Mouse (Mus musculus): ENCODE measurements around the gene Ucp1.
"Not testable (repeated sequence)": the region's sequence is repeated elsewhere in the genome, so short reads cannot be mapped to it uniquely, and the experiment has no call there.

The Ucp1 gene

DNA sequence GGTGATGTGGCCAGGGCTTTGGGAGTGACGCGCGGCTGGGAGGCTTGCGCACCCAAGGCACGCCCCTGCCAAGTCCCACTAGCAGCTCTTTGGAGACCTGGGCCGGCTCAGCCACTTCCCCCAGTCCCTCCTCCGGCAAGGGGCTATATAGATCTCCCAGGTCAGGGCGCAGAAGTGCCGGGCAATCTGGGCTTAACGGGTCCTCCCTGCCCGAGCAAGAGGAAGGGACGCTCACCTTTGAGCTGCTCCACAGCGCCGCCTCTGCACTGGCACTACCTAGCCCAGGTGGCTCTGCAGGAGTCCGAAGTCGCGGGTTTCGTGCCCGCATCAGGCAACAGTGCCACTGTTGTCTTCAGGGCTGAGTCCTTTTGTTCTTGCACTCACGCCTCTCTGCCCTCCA is at the start of gene Ucp1:
Gene Ucp1 (plus strand): TSS at position 177 of the 400 bp plus-strand sequence.
- DNase-seq (ENCODE audit: low spot score) = peak; percentile 30

DNA sequence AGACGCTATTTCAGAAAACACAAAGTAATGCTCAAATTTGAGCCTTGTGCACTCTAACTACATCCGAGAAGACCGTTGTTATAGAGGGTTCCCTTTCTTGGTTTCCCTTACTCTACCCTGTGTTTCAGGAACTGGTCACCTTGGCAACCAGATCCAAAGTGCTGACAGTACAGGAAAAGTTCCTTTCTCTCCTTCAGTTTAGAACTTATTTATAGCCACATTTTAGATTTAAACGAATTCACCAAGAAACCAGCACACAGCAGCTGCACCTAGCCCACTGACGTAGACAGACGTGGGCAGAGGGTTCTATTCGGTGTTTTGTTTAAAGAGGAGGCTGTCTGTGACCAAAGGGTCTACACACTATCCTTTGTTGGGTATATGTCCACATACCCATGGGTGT is 46.0 kb upstream of the Ucp1 start:
- no peak for DNase-seq (ENCODE audit: low spot score)

DNA sequence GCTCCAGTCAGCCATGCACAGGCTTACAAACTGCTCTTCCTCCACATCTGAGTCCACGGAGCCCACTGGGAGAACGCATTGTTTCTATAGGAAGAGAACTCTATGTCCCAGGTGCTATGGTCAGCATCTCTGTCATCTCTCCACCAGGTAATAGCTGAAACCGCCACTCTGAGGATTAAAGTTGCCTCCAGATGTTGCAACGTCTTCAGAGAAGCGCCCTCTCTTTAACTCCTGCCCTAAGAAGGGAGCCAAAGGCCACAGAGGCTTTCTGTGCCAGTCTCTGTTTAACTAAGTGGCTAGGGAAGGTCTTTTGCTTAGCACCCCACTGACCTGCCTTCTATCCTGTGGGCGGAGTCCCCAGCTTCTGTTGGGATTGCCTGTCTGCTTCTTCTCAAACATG is 39.3 kb upstream of the Ucp1 start:
- no peak for DNase-seq (ENCODE audit: low spot score)

DNA sequence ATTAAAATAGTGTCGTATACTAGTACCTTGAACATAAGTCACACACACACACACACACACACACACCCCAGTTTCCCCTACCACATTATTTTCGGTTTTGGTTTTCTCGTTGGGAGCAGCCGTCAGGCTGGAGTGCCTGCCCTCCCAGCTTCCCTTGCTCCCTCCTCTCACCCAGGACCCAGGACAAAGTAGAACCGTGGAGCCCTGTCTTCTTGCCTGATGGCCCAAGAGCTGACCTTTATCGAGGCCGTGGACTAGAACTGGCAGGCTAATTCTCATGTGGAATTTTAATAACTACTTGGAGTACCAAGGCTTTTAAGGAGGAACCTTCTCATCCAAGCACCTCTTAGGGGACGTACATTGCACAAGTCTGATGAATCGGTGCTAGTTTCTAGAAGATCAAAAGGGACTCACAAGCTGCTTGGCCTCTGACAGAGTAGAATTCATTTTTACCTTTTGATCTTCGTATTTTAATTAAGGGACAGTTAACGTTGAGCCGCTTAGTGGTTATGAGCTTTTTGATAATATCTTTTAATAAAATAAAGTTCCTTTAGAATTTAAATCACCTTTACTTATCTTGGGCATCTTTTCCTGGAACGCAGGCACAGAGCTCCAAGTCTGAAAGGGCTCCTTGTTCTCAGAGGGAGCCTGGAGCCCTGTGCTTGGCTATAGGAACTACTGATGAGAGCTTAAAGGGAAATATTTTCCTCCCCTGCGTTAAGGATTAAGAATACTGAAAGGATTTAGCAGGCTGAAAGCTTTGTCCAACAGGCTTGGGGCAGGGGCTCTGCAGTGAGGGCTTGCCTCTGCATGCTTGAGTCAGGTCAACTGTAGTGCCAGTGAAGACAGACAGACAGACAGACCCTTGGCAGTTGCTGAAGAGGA is 38.5 kb upstream of the Ucp1 start:
- DNase-seq (ENCODE audit: low spot score) = no peak

DNA sequence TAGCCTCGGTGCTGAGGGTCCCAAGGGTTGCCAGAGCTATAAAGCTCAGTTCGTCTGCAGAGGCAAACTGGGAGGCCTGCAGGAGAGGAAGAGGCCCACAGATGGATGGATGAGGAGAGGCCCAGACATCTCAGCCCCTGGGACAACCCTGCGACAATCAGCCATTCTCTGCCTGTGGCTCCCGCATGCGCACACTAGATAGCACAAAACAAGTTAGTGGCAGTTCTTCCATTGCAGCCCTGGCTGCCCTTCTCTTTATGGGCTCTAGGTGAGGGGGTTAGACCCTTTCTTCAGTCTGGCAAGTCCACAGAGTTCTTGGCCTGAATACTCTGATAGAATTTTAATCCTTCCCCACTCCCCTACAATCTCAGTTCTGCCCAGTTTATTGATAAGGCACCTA is 37.4 kb upstream of the Ucp1 start:
- no peak for DNase-seq (ENCODE audit: low spot score)

DNA sequence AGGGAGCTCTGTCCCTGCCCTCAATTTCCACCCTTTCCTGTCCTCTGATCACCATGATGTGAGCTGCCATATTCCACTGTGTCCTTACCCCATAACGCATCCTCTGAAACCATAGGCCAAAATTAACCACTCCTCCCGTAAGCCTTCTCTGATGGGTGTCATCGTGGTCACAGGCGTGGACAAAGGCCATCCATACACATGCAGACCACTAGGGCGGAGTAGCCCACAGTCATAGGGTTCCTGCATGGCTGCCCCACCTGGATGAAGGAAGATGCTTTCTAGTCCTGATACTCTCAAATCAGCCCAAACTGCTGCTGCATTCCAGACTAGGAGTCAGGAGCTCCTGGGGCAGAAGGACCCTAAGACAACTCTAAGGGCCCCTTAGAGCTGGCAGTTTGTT is 32.5 kb upstream of the Ucp1 start:
- DNase-seq (ENCODE audit: low spot score) = no peak

DNA sequence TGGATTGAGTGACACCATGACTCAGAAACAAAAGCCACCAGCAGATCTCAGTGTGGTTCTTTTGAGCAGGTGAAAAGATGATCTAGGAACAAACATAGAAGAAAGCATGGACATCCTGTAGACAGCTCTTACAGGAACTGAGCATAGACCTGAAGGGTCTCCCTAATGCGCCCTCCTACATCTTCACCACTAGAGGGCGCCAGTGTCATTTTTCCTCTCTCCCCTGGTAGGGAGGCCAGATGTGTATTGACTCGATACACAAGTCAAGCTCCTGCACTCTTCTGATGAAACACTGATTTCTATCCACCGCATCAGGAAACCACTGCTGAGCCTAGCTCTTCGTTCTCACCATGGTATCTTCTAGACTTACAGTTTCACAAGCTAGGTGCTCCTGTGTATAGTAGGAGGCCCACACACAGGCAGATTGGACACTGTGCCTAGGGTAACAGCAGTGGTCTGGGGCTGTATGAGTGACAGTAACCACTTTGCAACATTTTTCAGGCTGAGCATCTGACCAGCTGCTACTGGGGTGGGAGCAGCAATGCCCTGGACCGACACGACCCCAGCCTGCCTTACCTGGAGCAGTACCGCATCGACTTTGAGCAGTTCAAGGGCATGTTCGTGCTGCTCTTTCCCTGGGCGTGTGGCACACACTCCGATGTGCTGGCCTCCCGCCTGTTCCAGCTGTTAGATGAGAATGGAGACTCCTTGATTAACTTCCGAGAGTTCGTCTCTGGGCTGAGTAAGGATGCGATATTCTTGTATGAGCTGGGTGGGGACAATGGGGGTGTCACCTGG is 29.5 kb upstream of the Ucp1 start:
- DNase-seq (ENCODE audit: low spot score) = peak; percentile 84

DNA sequence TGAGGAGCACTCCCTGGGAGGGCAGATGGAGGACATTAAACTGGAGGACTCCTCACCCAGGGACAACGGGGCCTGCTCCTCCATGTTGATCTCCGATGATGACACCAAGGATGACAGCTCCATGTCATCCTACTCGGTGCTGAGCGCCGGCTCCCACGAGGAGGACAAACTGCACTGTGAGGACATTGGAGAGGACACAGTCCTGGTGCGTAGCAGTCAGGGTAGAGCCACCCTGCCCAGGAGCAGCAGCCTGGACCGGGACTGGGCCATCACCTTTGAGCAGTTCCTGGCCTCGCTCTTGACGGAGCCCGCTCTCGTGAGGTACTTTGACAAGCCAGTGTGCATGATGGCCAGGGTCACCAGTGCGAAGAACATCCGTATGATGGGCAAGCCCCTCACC is 19.0 kb upstream of the Ucp1 start:
- no peak for DNase-seq (ENCODE audit: low spot score)

DNA sequence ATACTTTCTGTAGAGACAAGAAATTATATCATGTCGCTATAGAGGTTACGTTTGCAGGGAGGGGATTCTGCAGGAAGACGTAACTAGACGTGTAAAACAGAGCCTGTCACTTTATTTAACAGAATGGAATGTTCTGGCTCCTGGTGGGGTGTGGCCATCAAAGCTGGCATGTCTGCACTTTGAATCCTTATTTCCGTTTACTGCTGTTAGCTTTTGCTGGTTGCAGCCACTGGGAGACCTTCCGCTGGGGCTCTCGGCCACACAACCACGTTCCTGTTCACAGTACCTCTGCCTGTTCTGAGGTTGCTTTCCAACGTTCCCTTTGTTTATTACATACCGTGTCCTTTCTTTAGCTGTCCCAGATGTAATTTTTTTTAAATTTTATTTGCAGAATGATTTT is 17.7 kb upstream of the Ucp1 start:
- no peak for DNase-seq (ENCODE audit: low spot score)

DNA sequence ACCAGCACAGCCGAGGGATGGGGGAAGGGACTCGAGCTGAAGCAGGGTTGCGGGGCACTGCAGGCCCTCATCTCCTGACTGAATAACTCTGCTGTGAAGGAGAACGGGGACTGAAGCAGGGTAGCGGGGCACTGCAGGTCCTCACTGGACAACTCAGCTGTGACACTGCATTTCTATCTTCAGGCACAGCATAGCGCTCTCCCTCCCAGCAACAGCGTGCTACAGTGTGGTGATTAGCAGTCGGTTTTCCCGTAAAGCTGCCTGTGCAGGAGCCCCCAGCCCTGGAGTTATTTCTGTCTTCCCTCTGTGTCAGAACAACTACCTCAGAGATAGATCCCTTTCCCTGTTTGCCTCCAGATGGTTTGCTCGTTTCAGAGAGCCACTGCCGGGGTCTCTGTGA is 15.7 kb upstream of the Ucp1 start:
- DNase-seq (ENCODE audit: low spot score) = no peak

DNA sequence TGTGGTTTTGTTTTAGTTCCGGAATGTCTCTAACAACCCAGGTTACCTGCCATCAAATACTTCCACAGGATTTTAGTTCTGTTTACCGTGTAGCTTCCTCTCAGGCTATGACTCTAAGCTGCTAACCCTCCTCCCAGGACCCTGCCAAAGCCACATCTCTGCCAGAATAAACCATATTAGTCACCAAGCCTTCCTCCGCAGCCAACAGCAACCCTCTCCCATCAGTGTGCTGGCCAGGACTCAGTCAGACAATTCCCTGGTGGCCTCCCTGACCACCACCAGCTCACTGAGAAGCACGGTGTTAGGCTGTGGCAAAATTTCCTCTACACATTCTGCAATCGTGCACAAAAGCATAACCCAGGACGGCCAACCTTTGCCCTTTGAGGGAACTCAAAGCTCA is 11.7 kb upstream of the Ucp1 start:
- DNase-seq (ENCODE audit: low spot score) = no peak

DNA sequence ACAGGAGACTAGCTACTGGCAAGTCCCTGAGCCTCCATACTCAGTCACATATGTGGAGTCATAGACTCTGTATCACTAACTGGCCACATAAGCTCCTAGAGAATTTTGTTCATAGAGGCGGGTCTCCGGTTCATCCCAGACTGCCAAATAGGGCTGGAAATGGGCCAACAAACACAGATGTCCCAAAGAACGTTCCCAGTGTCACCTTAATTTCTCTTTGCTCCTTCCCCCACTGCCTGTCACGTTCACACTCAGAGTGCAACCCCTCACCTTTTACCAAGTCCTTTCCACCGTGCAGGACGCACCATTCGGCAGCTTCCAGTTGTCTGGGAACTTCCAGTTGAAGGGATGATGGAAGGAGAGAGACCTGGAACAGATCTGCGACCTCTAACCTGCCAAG is 4.8 kb upstream of the Ucp1 start:
- no peak for DNase-seq (ENCODE audit: low spot score)

DNA sequence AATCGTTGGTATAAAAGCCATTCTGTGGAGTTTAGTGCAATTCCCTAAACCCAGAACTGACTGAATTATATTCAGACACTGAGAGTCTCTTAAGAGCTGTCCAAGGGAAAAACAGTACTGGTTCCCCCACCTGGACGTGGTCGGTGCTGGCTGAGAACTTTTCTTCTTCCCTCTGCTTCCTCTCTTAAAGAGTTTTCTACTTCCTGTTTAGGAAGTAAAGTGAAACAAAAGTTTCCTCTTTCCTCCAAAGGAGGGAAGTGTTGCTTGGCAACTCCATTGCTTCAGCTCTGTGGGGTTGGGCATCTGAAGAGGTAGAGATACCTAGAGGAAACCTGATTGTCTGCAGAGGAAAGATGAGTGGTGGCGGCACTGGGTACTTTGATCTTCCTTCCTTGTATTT is 7.2 kb downstream of the Ucp1 start:
- no peak for DNase-seq (ENCODE audit: low spot score)

DNA sequence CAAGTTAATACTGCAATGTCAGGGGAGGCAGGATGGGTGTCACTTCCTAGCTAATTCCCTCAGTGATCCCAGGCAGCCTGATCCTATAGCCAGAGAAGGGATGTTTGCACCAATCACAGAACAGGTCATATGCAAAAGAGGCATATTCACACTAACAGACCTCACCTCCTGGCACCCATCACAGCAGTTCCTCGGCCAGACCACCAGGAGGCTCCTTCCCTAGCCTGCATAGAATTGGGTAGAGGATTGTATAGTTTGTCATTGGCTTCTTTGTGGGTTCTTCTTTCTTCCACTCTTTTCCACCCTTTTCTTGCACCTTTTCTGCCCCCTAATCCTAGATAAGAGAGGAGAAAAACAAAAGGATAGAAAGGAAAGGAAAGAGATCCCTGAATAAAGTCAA is 10.0 kb downstream of the Ucp1 start:
- DNase-seq (ENCODE audit: low spot score) = no peak

DNA sequence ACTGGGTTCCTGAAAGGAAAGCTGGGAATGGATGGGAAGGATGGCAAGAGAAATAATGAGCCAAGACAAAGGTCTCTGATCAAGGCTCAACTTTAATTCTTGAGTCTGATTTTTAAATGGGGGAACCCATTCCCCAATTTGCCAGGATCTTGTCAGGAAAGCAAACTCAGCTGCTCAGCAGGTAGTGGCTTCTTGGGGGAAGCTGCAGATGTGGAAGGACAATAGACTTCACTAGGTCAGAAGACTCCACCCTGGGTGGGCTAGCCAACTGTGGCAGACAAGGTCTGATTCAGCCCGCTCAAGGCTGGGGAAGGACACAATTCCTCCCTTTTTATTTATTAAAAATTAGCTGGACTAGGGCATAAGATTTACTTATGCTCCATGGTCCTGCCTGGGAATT is 14.8 kb downstream of the Ucp1 start:
- DNase-seq (ENCODE audit: low spot score) = no peak

DNA sequence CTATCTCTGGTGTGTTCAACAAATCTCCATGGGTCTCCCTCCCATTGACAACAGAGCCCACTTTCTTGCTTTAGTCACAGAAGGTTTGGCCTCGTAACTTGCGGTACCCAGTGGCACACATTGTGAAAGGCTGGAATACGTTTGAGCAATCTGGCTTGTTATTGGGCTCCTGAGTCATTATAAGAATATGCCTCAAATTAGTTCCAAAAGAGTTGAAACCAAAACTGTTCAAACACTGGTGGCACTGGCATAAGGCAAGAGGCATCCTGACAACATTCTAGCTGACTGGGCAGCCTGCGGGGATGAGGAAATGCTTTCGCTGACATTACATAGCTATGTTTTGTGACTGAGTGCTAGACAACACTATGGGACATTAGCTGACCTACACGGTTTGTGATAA is 19.7 kb downstream of the Ucp1 start:
- DNase-seq (ENCODE audit: low spot score) = no peak

DNA sequence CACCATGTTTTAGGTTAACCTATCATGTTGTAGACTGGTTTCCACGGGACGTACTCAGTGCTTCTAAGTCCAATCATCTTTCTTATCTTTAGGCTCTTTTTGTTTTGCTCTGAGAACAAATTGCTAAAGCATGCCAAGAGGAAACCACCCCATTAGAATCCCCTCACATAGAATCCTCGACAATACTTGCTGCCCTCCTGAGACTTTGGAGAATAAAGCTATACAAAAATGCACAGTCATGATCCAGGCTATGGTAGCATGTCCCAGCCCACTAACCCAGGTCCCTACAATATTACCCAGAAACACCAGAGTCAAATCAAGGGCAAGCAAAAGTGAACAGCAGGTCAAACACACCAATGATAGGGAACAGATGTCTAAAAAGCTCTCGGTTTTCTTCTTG is 24.9 kb downstream of the Ucp1 start:
- DNase-seq (ENCODE audit: low spot score) = not testable (repeated sequence)

DNA sequence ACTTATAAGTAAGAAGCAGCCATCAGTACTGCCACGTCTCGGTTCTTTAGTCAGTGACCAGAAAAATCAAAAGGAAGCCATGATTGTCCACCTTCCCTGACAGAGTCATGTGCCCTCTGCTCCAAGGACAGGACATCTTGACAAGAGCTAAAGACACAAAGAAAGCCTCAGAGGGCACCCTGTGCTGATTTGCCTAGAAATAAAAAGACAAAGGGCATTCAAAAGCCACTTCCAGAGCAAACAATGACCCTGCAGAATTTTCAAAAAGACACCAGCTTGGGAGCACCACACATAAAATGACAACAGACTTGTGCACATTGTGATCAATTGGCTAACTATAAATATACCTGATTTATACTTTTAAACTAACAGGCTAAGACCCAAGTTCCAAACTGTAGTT is 25.5 kb downstream of the Ucp1 start:
- DNase-seq (ENCODE audit: low spot score) = no peak

DNA sequence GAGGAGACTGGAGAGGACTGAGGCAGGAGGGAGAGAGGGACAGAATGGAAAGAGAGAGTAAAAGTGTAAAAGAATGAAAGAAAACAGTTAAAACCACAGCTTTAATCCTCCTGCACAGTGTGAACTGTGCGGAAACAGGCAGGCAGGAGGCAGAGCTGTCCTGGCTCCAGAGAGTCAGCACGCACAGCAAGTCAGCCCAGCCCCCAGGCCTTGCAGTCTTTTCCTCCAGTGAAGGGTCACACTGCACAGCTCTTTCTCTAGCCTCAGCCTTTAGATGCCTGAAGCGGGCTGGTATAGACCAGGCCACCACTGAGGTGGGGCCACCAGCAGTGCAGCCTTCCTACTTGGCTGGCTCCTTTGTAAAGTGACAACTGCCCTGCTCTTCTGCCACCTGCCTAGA is 30.4 kb downstream of the Ucp1 start:
- DNase-seq (ENCODE audit: low spot score) = no peak

DNA sequence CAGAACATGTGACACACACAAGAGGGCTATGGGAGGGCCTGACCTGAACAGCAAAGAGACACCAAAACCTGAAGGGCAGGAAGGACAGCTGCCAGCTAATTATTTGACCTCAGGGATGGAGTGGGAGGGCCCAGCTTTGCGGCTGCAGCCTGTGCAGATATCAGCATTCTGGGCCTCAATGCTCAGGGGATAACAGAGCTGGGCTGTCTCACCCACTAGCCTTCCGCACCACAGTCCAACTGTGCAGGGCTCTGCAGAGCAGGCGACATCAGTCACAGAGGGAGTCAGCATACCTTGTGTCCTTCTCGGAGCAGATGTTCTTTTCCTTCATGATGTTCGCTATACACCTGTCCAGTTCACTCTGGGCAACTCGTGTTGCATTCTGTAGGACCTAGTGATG is 32.2 kb downstream of the Ucp1 start:
- DNase-seq (ENCODE audit: low spot score) = no peak

DNA sequence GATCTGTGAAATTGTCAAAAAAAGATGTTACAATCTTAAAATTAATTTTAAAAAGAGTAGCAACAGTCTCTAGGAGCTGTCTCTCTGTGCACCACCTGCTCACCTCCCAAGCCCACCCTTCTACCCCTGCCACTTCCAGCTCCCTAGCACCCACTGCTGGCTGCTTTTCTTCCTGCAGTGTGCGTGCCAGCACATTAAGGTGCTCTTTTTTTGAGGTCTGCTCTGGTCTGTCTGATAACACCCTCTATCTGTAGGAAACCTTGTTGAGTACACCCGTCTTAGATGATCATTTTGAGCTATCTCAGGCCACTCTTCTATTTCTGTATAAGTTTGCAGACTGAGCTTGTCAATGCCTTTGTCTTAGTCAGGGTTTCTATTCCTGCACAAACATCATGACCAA is 32.9 kb downstream of the Ucp1 start:
- DNase-seq (ENCODE audit: low spot score) = peak; percentile 12

DNA sequence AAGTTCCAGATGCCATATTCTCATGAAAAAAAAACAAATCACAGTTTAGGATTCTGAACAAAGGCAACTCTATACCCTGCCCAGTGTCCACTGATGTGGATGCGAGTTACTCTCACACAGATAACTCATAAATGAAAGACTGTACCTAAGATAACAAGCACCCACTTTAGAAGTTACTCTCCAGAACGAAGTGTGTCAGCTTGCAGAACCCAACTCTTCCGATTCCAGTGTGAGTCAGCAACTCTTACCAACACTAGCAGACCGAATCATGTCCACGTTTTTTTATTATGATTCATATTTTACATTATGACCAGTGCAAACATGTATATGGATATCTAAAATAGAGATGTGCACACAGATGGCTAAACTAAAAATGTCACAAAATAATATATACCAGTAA is 37.7 kb downstream of the Ucp1 start:
- no peak for DNase-seq (ENCODE audit: low spot score)

DNA sequence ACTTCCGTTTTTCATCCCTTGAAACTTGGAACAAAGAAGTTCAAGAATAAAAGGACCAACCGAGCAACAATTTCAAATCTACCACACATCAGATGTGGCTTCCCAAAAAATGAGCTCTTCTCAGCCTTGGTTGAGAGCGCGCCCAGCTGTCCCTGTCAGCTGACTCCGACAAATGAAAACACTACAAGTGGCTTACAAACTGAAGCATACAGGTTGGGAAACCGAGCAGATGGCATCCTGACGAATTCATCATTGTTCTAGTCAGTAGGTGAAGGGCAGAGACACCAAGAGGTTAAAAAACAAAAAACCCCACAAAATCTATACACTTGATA is 41.4 kb downstream of the Ucp1 start:
- DNase-seq (ENCODE audit: low spot score) = no peak
